Mouse (Mus musculus) thymus, postnatal 10 days (tissue): ENCODE data around the gene Zfp72.

Source experiments
- DNase-seq, 2 experiments: peaks; one replicate each; pipeline ENCODE4 v3.0.0; 2021; ENCODE audit warnings: low spot score in 2 of 2

Zfp72 gene

DNA sequence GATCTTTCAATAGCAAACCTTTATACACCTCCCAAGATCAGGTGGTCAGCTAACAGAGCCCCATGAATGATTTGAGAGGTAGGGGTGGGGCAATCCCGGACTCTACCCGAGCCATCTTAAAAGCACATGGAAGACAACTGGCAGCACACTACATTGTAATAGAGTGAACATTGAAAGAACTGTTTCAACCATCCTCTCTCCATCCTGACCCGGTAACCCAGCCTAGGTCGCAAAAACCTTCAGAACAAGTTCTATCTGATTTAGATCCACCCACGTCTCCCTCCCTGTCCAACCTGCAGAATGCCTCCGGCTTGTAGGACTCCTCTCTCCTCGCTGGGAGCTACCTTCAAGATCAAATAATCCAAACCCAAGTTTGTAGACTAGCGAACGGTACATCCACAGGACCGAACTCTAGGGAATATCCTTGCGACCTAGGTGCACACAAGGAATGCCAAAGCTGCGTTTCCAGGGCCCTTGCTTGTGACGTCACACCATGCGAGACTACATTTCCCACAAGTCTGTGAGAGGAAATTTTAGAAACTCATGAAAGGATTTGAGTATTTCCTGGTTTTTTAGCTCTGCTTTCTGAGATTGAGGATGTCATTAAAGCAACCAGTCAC, at the start of gene Zfp72:
Gene Zfp72, minus strand, starts transcription at position 466 of the 620 bp plus-strand sequence.
- peak; percentile 28 to 32 for DNase-seq

DNA sequence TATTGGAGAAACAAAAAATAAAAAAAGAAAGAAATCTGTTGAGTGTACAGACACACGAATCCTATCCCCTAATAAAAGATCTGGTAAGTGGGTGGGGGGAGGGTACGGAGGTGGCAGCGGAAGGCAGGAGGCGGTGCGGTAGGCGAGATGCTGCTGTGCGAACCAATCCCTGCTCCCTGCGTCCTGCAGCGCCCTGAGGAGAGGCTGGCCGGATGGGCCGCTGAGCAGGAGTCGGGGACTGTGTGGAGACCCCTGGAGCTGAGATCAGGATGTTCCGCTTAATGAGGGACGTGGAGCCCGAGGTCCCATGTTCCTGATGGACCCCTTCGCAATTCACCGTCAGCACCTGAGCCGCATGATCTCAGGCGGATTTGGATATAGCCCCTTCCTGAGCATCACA, 49.3 kb upstream of the Zfp72 start:
- DNase-seq = no peak

DNA sequence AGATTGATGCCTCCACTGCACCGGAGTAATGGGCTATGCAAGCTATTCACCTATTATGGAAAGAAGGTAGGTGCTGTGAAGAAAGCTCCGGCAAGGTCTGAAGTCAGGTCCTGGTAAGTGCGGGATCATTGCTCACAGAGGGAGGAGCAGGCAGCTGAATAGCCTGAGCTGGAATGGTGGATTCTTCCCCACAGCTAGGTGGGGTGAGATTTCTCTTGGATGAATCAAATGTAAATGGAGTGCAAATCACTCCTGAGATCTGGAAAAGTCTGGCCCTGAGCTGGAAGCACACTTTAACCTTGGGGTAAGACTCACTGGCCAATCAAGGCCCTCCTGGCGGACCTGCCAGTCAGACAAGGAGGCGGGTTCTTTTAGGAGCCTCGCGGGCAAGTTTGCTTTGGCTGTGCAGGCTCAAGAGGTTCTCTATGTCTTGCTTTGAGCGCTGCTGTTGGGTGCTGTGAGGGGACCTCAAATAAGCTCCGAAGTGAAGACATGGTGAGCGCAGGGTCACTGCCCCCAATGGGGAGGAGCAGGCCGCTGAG, 8.7 kb upstream of the Zfp72 start, which contains the start of gene Ftl1-ps1:
Gene Ftl1-ps1, plus strand, starts transcription at position 397 of the 542 bp plus-strand sequence.
- DNase-seq = no peak

- no peak for DNase-seq
Measured at GRCm38 (mm10) chr13:74391156-74391555, 520 bp upstream of the Zfp72 start.

GRCm38 (mm10) chr13:74389730-74390129, 906 bp downstream of the Zfp72 start:
- DNase-seq = no peak

- DNase-seq = no peak
Measured at GRCm38 (mm10) chr13:74382289-74382688, 8.3 kb downstream of the Zfp72 start.

DNA sequence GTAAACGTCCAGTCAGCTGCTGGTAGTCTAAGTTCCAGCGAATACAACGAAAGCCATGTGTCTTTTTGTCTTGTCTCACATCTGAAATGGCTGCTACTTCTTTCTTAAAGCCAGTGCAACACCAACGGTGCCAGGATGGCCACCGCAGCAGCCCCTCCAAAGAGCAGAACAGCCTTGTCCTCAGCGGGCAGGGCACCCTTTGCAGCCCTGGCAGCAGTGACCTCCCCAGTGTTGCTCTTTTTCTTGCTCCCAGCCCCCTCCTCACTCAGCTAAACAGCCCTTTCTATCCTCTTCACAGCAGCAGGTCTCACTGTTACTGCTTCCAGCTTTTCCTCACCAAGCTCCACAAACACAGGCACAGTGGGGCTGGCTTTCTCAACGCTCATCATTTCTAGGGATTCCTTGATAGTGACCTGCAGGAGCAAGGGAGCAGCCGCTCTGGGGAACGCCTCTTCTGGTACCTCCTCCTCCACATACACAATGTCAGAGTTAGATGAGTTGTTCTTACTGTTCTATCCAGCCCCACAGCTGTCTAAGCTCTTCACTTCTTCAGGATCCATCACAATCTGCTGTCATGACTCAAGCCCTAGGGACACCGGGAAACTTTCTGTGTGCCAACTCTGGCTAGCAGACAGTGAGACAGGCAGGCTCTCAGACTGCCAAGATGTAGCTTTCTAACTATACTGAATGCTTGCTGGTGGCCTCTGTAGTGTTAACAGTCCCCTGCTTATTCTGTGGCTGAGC, 8.9 kb downstream of the Zfp72 start:
- DNase-seq = no peak

DNA sequence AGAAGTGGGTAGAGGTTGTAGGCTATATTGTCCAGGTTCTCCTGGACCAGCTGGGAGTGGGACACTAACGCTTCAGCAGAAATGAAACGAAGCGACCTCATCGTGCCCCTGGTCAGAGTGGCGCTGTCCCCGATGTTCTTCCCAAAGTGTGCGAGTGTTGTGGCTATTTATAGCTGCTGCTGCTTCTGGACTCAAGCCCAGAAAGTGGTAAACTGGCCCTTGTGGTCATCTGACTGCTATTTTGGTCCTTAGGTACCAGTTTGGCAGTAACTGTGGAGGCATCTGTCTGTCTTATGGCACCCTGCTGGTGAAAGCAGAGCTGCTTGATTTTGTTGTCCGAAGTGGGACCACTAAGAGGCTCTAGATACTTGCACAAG, 26.8 kb downstream of the Zfp72 start, which contains the start of gene Lrrc14b:
Gene Lrrc14b, minus strand, starts transcription at position 147 of the 377 bp plus-strand sequence.
- no peak for DNase-seq

GRCm38 (mm10) chr13:74363176-74363858, 27.3 kb downstream of the Zfp72 start:
- no peak for DNase-seq

GRCm38 (mm10) chr13:74362218-74362617, 28.4 kb downstream of the Zfp72 start:
- no peak for DNase-seq

DNA sequence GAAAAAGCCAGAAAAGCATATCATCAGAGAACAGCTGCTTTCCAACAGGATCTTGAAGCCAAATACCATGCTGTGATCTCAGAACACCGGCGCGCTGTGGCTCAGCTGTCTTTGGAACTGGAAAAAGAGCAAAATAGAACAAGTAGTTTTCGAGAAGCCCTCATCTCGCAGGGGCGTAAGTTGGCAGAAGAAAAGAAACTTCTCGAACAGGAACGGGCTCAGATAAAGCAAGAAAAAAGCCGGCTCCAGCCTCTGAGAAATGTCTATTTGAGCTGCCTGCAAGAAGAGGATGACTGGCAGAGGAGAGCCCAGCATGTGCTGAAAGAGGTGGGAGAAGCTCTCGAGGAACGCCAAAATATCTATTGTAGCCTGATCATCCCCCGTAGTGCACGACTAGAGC, 34.1 kb downstream of the Zfp72 start:
- no peak for DNase-seq

DNA sequence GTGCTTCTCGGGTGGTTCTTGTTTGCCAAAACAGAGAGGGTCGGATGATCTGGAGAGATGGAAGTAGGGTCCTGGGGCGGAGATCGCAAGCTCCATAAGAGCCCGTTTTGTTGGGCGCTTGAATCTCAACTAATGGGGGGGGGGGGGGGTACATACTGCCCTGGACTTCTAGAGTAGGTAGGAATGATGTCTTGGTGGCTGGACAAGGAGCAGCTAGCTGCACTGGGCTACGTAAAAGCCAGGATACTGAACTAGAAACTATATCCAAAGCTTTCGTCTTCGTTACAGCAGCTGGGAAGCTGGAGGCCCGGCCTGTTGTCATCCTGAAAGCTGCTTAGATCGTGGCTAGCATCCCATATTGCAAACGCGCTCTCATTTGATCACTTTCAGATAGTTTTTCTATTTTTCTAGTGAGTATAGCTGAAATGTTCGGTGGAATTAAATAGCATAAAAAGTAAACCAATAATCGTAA, 40.2 kb downstream of the Zfp72 start:
- no peak for DNase-seq

DNA sequence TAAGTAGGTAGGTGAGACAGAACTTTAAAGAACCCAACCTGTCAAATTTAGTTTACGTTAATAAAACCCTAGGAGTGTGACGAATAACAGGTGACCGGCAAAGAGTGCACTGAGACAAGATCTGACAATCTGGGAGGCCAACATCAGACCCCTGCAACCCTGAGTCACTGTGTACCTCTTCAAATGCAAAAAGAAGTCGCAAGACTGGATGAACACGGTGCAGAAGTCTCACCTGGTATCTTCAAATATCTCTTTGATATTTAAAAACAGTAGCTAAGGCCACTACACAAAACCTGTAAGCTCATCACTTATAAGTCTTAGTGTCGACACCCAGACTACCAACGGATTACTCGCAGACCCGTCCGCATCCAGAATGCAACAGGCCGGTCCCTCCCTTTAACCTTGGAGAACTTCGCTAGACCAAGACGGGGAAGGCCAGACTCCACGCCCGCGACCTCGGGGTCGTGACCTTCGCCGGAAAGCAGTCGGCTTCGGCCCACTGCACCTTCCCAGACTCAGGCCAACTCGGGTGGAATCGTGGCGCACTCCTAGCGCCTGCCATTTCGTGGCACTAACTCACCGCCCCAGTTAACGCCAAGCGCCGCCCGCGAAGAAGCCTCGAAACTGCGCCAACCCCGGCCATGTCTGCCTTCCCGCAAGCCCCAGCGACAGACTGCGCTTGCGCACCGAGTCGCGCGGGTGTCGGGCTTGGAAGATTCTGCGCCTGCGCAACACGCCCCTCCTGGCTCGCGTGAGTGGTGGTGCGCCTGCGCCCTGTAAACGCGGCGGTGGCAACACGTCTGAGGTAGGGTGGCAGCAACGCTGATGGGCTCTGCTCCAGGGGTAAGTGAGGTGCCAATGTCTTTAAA, 40.8 kb downstream of the Zfp72 start, which contains the start of the genes Sdha and Ccdc127:
Gene Sdha, minus strand, starts transcription at position 715 of the 869 bp plus-strand sequence.
Gene Ccdc127, plus strand, starts transcription at position 744 of the 869 bp plus-strand sequence.
- DNase-seq = peak; percentile 94 to 97

- DNase-seq = peak; percentile 22 to 63
Measured at GRCm38 (mm10) chr13:74341036-74341435, 49.6 kb downstream of the Zfp72 start.

DNA sequence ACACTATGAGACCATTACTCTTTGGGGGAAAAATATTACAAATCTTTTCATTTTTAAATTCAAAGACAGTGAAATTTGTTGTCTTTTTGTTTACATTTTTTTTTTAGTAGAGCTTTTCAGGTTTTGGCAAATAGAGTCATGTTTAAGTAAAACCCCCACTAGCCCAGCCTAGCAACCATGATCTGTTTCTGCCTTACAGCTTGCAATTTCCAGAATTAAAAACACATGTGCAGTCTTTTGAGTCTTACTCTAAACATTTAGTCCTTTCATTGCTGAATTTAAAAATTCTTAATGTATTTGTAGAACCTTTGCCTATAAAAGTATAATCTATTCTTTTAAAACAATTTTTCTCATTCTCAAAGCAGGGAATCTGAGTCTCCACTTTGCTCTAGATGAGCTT, 61.3 kb downstream of the Zfp72 start:
- no peak for DNase-seq
